Mouse (Mus musculus): ENCODE results near the gene Itpr3. TPM values are rescaled to one million over a fixed set of nuclear protein-coding genes. Genes with fewer than 3 reads are reported as not detected.

Gene Itpr3
- polyA plus RNA-seq, 1 experiment = 1.3 TPM

GRCm38 (mm10) chr17:27159169-27159568 is 102.1 kb downstream of the Itpr3 start:
- Histone ChIP-seq H3K36me3 (replicated peaks; ENCODE audit: low read length) (no peaks in the 10 kb centered on the region), H3K4me1 (peaks cover 14% of the 10 kb centered on the region), H3K4me3 (replicated peaks) (no peak overlapping the region), H3K27me3 (replicated peaks) (peaks cover 61% of the 10 kb centered on the region), H3K9me3 (no peaks in the 10 kb centered on the region)
- no peak for TF ChIP-seq GATA1 (IDR thresholded peaks at IDR 0.05; ENCODE audit: borderline replicate concordance, low read length)
- no peak for TF ChIP-seq FLI1 (IDR thresholded peaks at IDR 0.05; ENCODE audit: low read length)

- Histone ChIP-seq H3K9me3 (no peaks in the 10 kb centered on the region), H3K36me3 (replicated peaks; ENCODE audit: low read length) (no peaks in the 10 kb centered on the region), H3K4me1 (peaks cover 11% of the 10 kb centered on the region; the same call in 1 of the 2 replicates), H3K27me3 (replicated peaks) (peaks cover 65% of the 10 kb centered on the region), H3K4me3 (replicated peaks) (no peak overlapping the region)
- no peak for TF ChIP-seq GATA1 (IDR thresholded peaks at IDR 0.05; ENCODE audit: borderline replicate concordance, low read length)
These were observed 103.8 kb downstream of the Itpr3 start for GRCm38 (mm10) chr17:27160905-27161304.

GRCm38 (mm10) chr17:27165054-27165773 is 108.1 kb downstream of the Itpr3 start:
- peak overlapping the region; percentile 21 for H3K4me3 ChIP-seq (replicated peaks)
- H3K4me1 ChIP-seq = peaks cover 14% of the 10 kb centered on the region; the same call in 1 of the 2 replicates
- no peaks in the 10 kb centered on the region for H3K9me3 ChIP-seq
- TF ChIP-seq GATA1 (IDR thresholded peaks at IDR 0.05; ENCODE audit: borderline replicate concordance, low read length) (no peak), FLI1 (IDR thresholded peaks at IDR 0.05; ENCODE audit: low read length) (no peak)
- H3K27me3 ChIP-seq (replicated peaks) = peaks cover 71% of the 10 kb centered on the region
- no peaks in the 10 kb centered on the region for H3K36me3 ChIP-seq (replicated peaks; ENCODE audit: low read length)

GRCm38 (mm10) chr17:27166901-27167300 is 109.8 kb downstream of the Itpr3 start:
- Histone ChIP-seq H3K4me1 (peaks cover 12% of the 10 kb centered on the region; the same call in 1 of the 2 replicates), H3K9me3 (no peaks in the 10 kb centered on the region), H3K4me3 (replicated peaks) (no peak overlapping the region), H3K27me3 (replicated peaks) (peaks cover 71% of the 10 kb centered on the region), H3K36me3 (replicated peaks; ENCODE audit: low read length) (no peaks in the 10 kb centered on the region)
- no peak for TF ChIP-seq FLI1 (IDR thresholded peaks at IDR 0.05; ENCODE audit: low read length)
- no peak for TF ChIP-seq GATA1 (IDR thresholded peaks at IDR 0.05; ENCODE audit: borderline replicate concordance, low read length)

- H3K4me1 ChIP-seq = peaks cover 12% of the 10 kb centered on the region; the same call in 1 of the 2 replicates
- H3K4me3 ChIP-seq (replicated peaks) = no peak within 1 kb of the TSS
- H3K27me3 ChIP-seq (replicated peaks) = peaks cover 74% of the 10 kb centered on the region
- TF ChIP-seq FLI1 (IDR thresholded peaks at IDR 0.05; ENCODE audit: low read length) (no peak), GATA1 (IDR thresholded peaks at IDR 0.05; ENCODE audit: borderline replicate concordance, low read length) (no peak)
- H3K36me3 ChIP-seq (replicated peaks; ENCODE audit: low read length) = no peaks in the 10 kb centered on the region
- no peaks in the 10 kb centered on the region for H3K9me3 ChIP-seq
These were observed 110.4 kb downstream of the Itpr3 start, which contains the start of gene Ip6k3 for GRCm38 (mm10) chr17:27167545-27167944. Gene Ip6k3 (minus strand): TSS chr17:27167795.

- H3K36me3 ChIP-seq (replicated peaks; ENCODE audit: low read length) = no peaks in the 10 kb centered on the region
- H3K9me3 ChIP-seq = no peaks in the 10 kb centered on the region
- H3K4me1 ChIP-seq = peaks cover 12% of the 10 kb centered on the region
- TF ChIP-seq GATA1 (IDR thresholded peaks at IDR 0.05; ENCODE audit: borderline replicate concordance, low read length) (no peak), FLI1 (IDR thresholded peaks at IDR 0.05; ENCODE audit: low read length) (no peak)
- peaks cover 75% of the 10 kb centered on the region for H3K27me3 ChIP-seq (replicated peaks)
- H3K4me3 ChIP-seq (replicated peaks) = no peak overlapping the region
These were observed 111.5 kb downstream of the Itpr3 start for GRCm38 (mm10) chr17:27168569-27168968.

- H3K9me3 ChIP-seq = no peaks in the 10 kb centered on the region
- H3K27me3 ChIP-seq (replicated peaks) = peaks cover 80% of the 10 kb centered on the region
- H3K36me3 ChIP-seq (replicated peaks; ENCODE audit: low read length) = no peaks in the 10 kb centered on the region
- TF ChIP-seq FLI1 (IDR thresholded peaks at IDR 0.05; ENCODE audit: low read length) (no peak), GATA1 (IDR thresholded peaks at IDR 0.05; ENCODE audit: borderline replicate concordance, low read length) (no peak)
- no peak overlapping the region for H3K4me3 ChIP-seq (replicated peaks)
- peaks cover 17% of the 10 kb centered on the region for H3K4me1 ChIP-seq
These were observed 113.0 kb downstream of the Itpr3 start for GRCm38 (mm10) chr17:27169952-27170695.

GRCm38 (mm10) chr17:27171121-27171520 is 114.0 kb downstream of the Itpr3 start:
- Histone ChIP-seq H3K4me3 (replicated peaks) (no peak overlapping the region), H3K36me3 (replicated peaks; ENCODE audit: low read length) (no peaks in the 10 kb centered on the region), H3K4me1 (peaks cover 14% of the 10 kb centered on the region), H3K27me3 (replicated peaks) (peaks cover 84% of the 10 kb centered on the region), H3K9me3 (no peaks in the 10 kb centered on the region)
- TF ChIP-seq GATA1 (IDR thresholded peaks at IDR 0.05; ENCODE audit: borderline replicate concordance, low read length) (no peak), FLI1 (IDR thresholded peaks at IDR 0.05; ENCODE audit: low read length) (no peak)

Other genes starting within 250 kb of the Itpr3 start
- not detected in 2 replicates for gene Nkx2-5, start 212.3 kb upstream of the Itpr3 start, polyA plus RNA-seq (2012; ENCODE audit: insufficient read depth, low replicate concordance)
- gene Kifc5b, start 140.2 kb upstream of the Itpr3 start, polyA plus RNA-seq (2012; ENCODE audit: insufficient read depth, low replicate concordance) = 8.0 and 12.1 TPM in 2 replicates
- 31.7 and 44.3 TPM in 2 replicates for gene Phf1, start 124.3 kb upstream of the Itpr3 start, polyA plus RNA-seq (2012; ENCODE audit: insufficient read depth, low replicate concordance)
- gene Cuta, start 117.7 kb upstream of the Itpr3 start, polyA plus RNA-seq (2012; ENCODE audit: insufficient read depth, low replicate concordance) = 396 and 1,059 TPM in 2 replicates
- 3.0 and 4.4 TPM in 2 replicates for gene Syngap1, start 116.1 kb upstream of the Itpr3 start, polyA plus RNA-seq (2012; ENCODE audit: insufficient read depth, low replicate concordance)
- gene Zbtb9, start 84.1 kb upstream of the Itpr3 start, polyA plus RNA-seq (2012; ENCODE audit: insufficient read depth, low replicate concordance) = 2.3 and 4.1 TPM in 2 replicates
- gene Bak1, start 28.3 kb upstream of the Itpr3 start, polyA plus RNA-seq (2012; ENCODE audit: insufficient read depth, low replicate concordance) = 164 and 277 TPM in 2 replicates
- gene Uqcc2, start 76.6 kb downstream of the Itpr3 start, polyA plus RNA-seq (2012; ENCODE audit: insufficient read depth, low replicate concordance) = 35.6 and 163 TPM in 2 replicates
- gene Ip6k3, start 110.5 kb downstream of the Itpr3 start, polyA plus RNA-seq (2012; ENCODE audit: insufficient read depth, low replicate concordance) = not detected in 2 replicates
- 69.3 and 97.5 TPM in 2 replicates for gene Lemd2, start 147.2 kb downstream of the Itpr3 start, polyA plus RNA-seq (2012; ENCODE audit: insufficient read depth, low replicate concordance)